ENCODE assay signal across 20 mouse cellular contexts in the genomic region with DNA sequence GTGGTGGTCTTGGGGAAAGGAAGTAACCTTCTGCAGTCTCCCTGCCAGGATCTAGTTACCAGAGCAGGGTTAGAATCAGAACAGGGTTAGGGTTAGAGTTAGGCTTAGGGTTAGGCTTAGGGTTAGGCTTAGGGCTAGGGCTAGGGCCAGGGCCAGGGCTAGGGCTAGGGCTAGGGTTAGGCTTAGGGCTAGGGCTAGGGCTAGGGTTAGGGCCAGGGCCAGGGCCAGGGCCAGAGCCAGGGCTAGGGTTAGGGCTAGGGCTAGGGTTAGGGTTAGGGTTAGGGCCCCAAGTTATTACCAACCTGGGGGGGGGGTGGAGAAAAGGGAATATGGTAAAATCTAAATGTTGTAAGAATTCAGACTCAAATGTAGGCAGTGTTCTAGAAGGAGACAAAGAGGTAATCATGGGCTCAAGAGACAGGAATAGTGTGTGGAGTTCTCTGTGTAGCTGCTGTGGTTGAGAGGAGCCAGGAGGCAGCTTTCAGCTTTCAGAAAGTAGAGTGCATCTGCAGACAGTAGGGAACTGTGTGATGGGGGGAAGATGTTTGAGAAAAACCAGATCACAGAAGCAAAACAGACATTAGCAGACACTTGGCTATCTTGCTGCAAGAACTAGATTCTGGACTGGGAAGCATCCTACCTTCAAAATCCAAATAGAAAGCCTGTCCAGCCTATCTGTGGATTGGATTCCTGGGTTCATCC.
DNase-seq lines count a peak whose midpoint lies in the region; ATAC-seq and TF ChIP-seq lines count a peak whose summit lies in the region.
"Had no signal": no experiment of that assay in that cellular context is flagged by ENCODE, and none has a peak within 500 bp of the region (broad histone marks: within the 10 kb centered on the region; RNA-seq: fewer than 3 reads in every experiment).

No protein-coding gene starts in this region.

- ATAC-seq in intestine, embryonic 14.5 days (replicated peaks; ENCODE audit: low FRiP score, low TSS enrichment, low read depth), result peak; percentile 84
- no peak for ATAC-seq in intestine, postnatal 0 days
- peak; percentile 77; the same call in 1 of the 2 replicates for ATAC-seq in intestine, embryonic 15.5 days
- ATAC-seq in stomach, postnatal 0 days (ENCODE audit: low FRiP score, low TSS enrichment), result peak; percentile 12; the same call in 1 of the 2 replicates
- ATAC-seq: forebrain, embryonic 14.5 days had no signal

- DNase-seq in intestine, embryonic 14.5 days (ENCODE audit: low spot score), result no peak
- DNase-seq in embryonic facial prominence, embryonic 10.5 days (ENCODE audit: low spot score), result no peak
- no peak for DNase-seq in stomach, postnatal 0 days (ENCODE audit: low spot score)
- no peak for DNase-seq in layer of hippocampus, adult 8-10 months (ENCODE audit: low spot score in 2 of 2)
- DNase-seq in spleen, postnatal 36 days (ENCODE audit: low spot score in 2 of 2), result no peak
- DNase-seq: adrenal gland, postnatal 10 days; cerebellum, adult 2 months; cerebellum, postnatal 25 days; gastrocnemius, adult 2 months; kidney, adult 8-10 months; kidney, postnatal 25 days; lung, adult 18-20 months; thymus, postnatal 14 days had no signal

- no peaks in the 10 kb centered on the region for H3K36me3 ChIP-seq in intestine, embryonic 14.5 days (ENCODE audit: control insufficient read depth, insufficient read depth, low read length)
- no peaks in the 10 kb centered on the region for H3K36me3 ChIP-seq in intestine, postnatal 0 days (ENCODE audit: control insufficient read depth, insufficient read depth)
- no peaks in the 10 kb centered on the region for H3K36me3 ChIP-seq in embryonic facial prominence, embryonic 10.5 days (replicated peaks)
- no peaks in the 10 kb centered on the region for H3K36me3 ChIP-seq in intestine, embryonic 15.5 days
- no peaks in the 10 kb centered on the region for H3K36me3 ChIP-seq in stomach, postnatal 0 days (ENCODE audit: control insufficient read depth, insufficient read depth, low read length)
- H3K36me3 ChIP-seq: embryonic facial prominence, embryonic 15.5 days; limb, embryonic 15.5 days; midbrain, embryonic 12.5 days; neural tube, embryonic 15.5 days had no signal

- H3K4me2 ChIP-seq in intestine, embryonic 14.5 days (ENCODE audit: low read length), result no peak overlapping the region
- no peak overlapping the region for H3K4me2 ChIP-seq in intestine, postnatal 0 days (replicated peaks; ENCODE audit: low read depth)
- H3K4me2 ChIP-seq in intestine, embryonic 15.5 days (replicated peaks), result no peak overlapping the region
- no peak overlapping the region for H3K4me2 ChIP-seq in stomach, postnatal 0 days (replicated peaks; ENCODE audit: low read depth)
- H3K4me2 ChIP-seq: embryonic facial prominence, embryonic 15.5 days; limb, embryonic 15.5 days; midbrain, embryonic 12.5 days; neural tube, embryonic 15.5 days had no signal

- H3K9ac ChIP-seq in intestine, embryonic 14.5 days (ENCODE audit: low read length), result no peak overlapping the region
- no peak overlapping the region for H3K9ac ChIP-seq in intestine, postnatal 0 days (ENCODE audit: low read depth, low read length)
- no peak overlapping the region for H3K9ac ChIP-seq in intestine, embryonic 15.5 days
- H3K9ac ChIP-seq in stomach, postnatal 0 days (ENCODE audit: low read length), result no peak overlapping the region
- H3K9ac ChIP-seq: embryonic facial prominence, embryonic 15.5 days; limb, embryonic 15.5 days; midbrain, embryonic 12.5 days; neural tube, embryonic 15.5 days had no signal

- H3K27me3 ChIP-seq in intestine, embryonic 14.5 days (replicated peaks; ENCODE audit: control insufficient read depth, insufficient read depth, low read length), result no peaks in the 10 kb centered on the region
- H3K27me3 ChIP-seq in intestine, postnatal 0 days (replicated peaks; ENCODE audit: control insufficient read depth, insufficient read depth, low read length), result no peaks in the 10 kb centered on the region
- no peaks in the 10 kb centered on the region for H3K27me3 ChIP-seq in embryonic facial prominence, embryonic 10.5 days (replicated peaks; ENCODE audit: low read depth, poor library complexity, severe bottlenecking)
- H3K27me3 ChIP-seq in intestine, embryonic 15.5 days (replicated peaks), result no peaks in the 10 kb centered on the region
- H3K27me3 ChIP-seq in stomach, postnatal 0 days (ENCODE audit: control insufficient read depth, insufficient read depth, low read length), result no peaks in the 10 kb centered on the region
- H3K27me3 ChIP-seq: embryonic facial prominence, embryonic 15.5 days; limb, embryonic 15.5 days; midbrain, embryonic 12.5 days; neural tube, embryonic 15.5 days had no signal

- peaks cover 21% of the 10 kb centered on the region for H3K4me1 ChIP-seq in intestine, embryonic 14.5 days (replicated peaks; ENCODE audit: control insufficient read depth, insufficient read depth, low read length)
- H3K4me1 ChIP-seq in intestine, postnatal 0 days (replicated peaks; ENCODE audit: control insufficient read depth, insufficient read depth, low read length), result no peaks in the 10 kb centered on the region
- peaks cover 7% of the 10 kb centered on the region; the same call in 1 of the 2 replicates for H3K4me1 ChIP-seq in embryonic facial prominence, embryonic 10.5 days
- H3K4me1 ChIP-seq in intestine, embryonic 15.5 days (replicated peaks), result 0 out of 2 replicates have a peak, but pooled peaks cover 11% of the 10 kb centered on the region
- no peaks in the 10 kb centered on the region for H3K4me1 ChIP-seq in stomach, postnatal 0 days (replicated peaks; ENCODE audit: control insufficient read depth, insufficient read depth)
- H3K4me1 ChIP-seq: limb, embryonic 15.5 days; midbrain, embryonic 12.5 days had no signal

- peak overlapping the region; percentile 74 for H3K27ac ChIP-seq in intestine, embryonic 14.5 days (ENCODE audit: low read depth)
- no peak overlapping the region for H3K27ac ChIP-seq in intestine, postnatal 0 days (ENCODE audit: low read depth, low read length)
- H3K27ac ChIP-seq in embryonic facial prominence, embryonic 10.5 days (replicated peaks), result 0 out of 2 replicates have a peak overlapping the region, but pooled peaks have one; percentile 19
- peak overlapping the region; percentile 60 for H3K27ac ChIP-seq in intestine, embryonic 15.5 days
- no peak overlapping the region for H3K27ac ChIP-seq in stomach, postnatal 0 days (replicated peaks)
- H3K27ac ChIP-seq: midbrain, embryonic 12.5 days; neural tube, embryonic 15.5 days had no signal

- no peak for TF ChIP-seq EP300 in stomach, postnatal 0 days (optimal IDR thresholded peaks at IDR 0.05)

- no peaks in the 10 kb centered on the region for H3K9me3 ChIP-seq in intestine, embryonic 14.5 days (ENCODE audit: control insufficient read depth, low read length)
- H3K9me3 ChIP-seq in intestine, postnatal 0 days (ENCODE audit: control insufficient read depth), result no peaks in the 10 kb centered on the region
- H3K9me3 ChIP-seq in embryonic facial prominence, embryonic 10.5 days, result no peaks in the 10 kb centered on the region
- no peaks in the 10 kb centered on the region for H3K9me3 ChIP-seq in intestine, embryonic 15.5 days
- no peaks in the 10 kb centered on the region for H3K9me3 ChIP-seq in stomach, postnatal 0 days (ENCODE audit: control insufficient read depth, low read length)
- H3K9me3 ChIP-seq: embryonic facial prominence, embryonic 15.5 days; limb, embryonic 15.5 days; midbrain, embryonic 12.5 days; neural tube, embryonic 15.5 days had no signal

- no peak overlapping the region for H3K4me3 ChIP-seq in intestine, embryonic 14.5 days (ENCODE audit: low read depth, low read length)
- H3K4me3 ChIP-seq in intestine, postnatal 0 days (ENCODE audit: low read depth, low read length), result no peak overlapping the region
- no peak overlapping the region for H3K4me3 ChIP-seq in embryonic facial prominence, embryonic 10.5 days
- H3K4me3 ChIP-seq in intestine, embryonic 15.5 days (replicated peaks), result no peak overlapping the region
- H3K4me3 ChIP-seq in stomach, postnatal 0 days (ENCODE audit: low read depth, low read length), result no peak overlapping the region
- H3K4me3 ChIP-seq: embryonic facial prominence, embryonic 15.5 days; gastrocnemius, adult 2 months; limb, embryonic 15.5 days; midbrain, embryonic 12.5 days; neural tube, embryonic 15.5 days had no signal

- TF ChIP-seq CTCF in intestine, postnatal 0 days (IDR thresholded peaks at IDR 0.05; ENCODE audit: low read depth), result no peak
- TF ChIP-seq CTCF in stomach, postnatal 0 days (IDR thresholded peaks at IDR 0.05; ENCODE audit: low read depth), result no peak

Comparison
In these comparisons a context has a peak if more than half of its experiments do, and no peak if none do; other contexts are left out.
1. H3K27ac ChIP-seq: peak in intestine, embryonic 14.5 days (single experiment), embryonic facial prominence, embryonic 10.5 days (single experiment) and intestine, embryonic 15.5 days (single experiment); none in intestine, postnatal 0 days (single experiment) and stomach, postnatal 0 days (single experiment).